Mouse (Mus musculus): ENCODE measurements around the gene Eif2ak1. TPM values are rescaled to one million over a fixed set of nuclear protein-coding genes. Genes with fewer than 3 reads are reported as not detected.
"Not testable (repeated sequence)": the region's sequence is repeated elsewhere in the genome, so short reads cannot be mapped to it uniquely, and the experiment has no call there.

Gene Eif2ak1
- total RNA-seq (2021): 10 to 100 TPM; 22.8 to 23.6 TPM
- long read RNA-seq, experiment 1, full-length matches to known transcripts: 22 of 25 reads
- long read RNA-seq, experiment 1, partial matches to known transcripts: 1 of 25 reads
- long read RNA-seq, experiment 1, other reads (novel, unspliced or antisense): 2 of 25 reads
- long read RNA-seq, experiment 2, full-length matches to known transcripts: 47 of 63 reads
- long read RNA-seq, experiment 2, partial matches to known transcripts: 3 of 63 reads
- long read RNA-seq, experiment 2, other reads (novel, unspliced or antisense): 13 of 63 reads

DNA sequence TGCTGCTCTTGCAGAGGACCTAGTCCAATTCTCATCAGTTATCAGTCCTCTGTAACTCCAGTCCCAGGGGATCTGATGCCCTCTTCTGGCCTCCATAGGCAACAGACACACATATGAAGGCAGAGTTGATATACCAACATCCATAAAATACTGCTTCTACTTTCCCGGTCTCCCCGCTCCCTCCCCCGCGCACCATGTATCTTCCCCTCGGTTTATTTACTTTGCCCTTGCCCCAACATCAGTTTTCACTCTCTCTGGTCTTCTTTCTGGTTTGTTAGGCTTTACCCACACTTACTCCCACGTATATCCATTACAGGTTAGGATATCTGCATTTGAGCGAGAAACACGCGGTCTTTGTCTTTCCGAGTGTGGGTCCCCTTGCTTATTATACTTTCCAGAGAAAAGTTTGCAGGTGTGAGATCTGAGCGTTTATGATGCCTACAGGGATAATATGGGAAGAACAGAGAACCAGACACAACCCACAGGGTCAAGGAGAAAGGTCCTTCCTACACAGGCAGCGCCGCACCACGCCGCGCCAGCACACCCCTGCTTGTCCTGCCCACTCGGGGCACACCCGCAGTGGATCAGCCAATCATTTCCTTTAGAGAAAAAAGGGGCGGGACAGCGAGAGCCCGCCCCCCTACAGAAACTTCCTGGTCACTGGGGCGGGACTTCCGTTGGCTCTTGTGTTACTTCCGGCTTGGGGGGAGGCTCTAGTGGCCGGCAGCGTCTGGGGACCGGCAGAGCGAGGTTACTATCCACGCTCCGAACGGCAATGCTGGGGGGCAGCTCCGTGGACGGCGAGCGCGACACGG is at the start of gene Eif2ak1:
Eif2ak1 (plus strand) TSS at position 673 of the 815 bp plus-strand sequence.
- DNase-seq: peak; percentile 92

DNA sequence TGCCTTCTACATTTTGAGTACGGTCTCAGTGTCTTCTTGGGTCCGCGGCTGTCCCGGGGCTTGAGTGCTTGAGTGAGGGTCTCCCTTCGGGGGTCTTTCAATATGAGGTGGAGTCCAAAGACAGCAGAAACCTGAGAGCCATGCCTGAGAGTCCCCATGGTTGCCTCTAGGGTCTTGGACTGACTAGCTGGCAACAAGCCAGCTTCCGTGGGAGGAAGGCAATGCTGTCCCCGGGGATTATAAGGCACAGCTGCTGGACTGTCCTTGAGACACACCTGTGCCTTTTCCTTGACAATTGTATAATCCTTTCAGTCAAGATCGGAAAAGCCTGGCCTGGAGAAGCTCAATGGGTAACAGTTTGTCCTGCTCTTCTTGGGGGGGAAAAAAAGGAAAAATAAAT is 35.6 kb upstream of the Eif2ak1 start:
- no peak for DNase-seq

DNA sequence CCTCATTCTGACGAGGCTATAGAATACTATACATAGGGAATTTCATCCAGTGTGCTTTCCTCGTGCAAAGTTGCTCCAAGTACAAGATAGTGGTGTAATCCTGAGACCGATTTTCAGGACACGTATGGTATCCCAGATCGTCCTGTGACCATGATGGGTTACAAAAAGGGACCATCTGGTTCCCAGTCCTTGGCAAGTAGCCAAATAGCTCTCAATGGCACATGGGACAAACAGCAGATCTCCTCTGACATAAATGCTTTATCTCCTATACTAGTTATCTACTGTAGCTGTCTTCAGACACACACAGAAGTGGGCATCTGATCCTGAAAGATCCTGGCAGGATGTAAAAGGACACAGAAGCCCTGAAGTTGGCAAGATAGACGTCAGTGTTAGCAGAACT is 32.2 kb upstream of the Eif2ak1 start:
- DNase-seq: no peak

- not testable (repeated sequence) for DNase-seq
Observed at GRCm38 (mm10) chr5:143801216-143801615, 16.4 kb upstream of the Eif2ak1 start.

GRCm38 (mm10) chr5:143804056-143804765 is 13.4 kb upstream of the Eif2ak1 start:
- DNase-seq: no peak

DNA sequence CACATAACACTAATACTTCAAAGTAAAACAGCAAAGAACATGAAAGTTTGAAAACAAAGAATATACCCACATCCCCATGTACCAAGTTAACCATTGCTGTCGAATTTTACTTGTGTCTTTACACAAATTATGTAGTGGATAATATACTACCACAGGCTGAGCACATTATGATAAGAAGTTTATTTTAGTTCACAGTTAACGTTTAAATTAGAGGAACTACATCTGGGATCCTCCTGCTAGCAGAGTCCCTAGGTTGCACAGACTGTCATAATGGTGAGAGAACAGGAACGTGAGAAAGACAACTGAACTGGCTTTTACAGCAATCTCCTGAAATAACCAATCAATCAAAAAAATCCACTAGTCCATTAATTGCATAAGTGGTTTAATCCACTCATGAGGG is 10.3 kb upstream of the Eif2ak1 start:
- DNase-seq: no peak

DNA sequence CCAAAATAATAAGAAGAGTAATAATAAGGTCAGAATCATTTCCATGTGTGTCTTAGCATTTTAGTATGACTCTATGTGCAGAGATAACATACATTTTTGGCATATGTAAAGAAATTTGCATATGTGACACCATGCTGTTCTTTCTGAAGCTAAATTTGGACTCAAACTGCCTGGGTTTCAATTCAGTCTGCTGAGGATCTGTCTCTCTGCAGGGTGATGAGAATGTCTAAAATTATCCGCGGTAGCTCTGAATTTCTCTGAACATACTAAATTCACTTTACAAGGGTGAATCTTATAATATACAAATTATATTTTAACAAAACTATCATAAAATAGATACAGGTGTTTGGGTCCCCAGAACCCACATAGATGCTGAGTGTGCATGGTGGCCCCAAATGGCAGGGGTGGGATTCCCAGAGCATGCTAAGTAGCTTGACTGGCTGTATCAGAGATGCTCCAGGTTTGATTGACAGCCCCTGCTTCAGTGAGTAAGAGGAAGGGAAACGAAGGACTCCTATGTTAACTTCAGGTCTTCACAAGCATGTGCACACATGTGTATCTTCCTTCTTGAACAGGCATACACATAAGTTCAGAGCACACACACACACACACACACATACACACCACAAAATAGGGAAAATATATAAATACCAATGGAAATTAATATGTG is 8.0 kb upstream of the Eif2ak1 start:
- no peak for DNase-seq

- DNase-seq: no peak
Observed at GRCm38 (mm10) chr5:143811653-143812052, 5.9 kb upstream of the Eif2ak1 start.

- DNase-seq: no peak
Observed at GRCm38 (mm10) chr5:143814626-143815025, 3.0 kb upstream of the Eif2ak1 start.

GRCm38 (mm10) chr5:143817931-143818311 is 333 bp downstream of the Eif2ak1 start:
- no peak for DNase-seq

DNA sequence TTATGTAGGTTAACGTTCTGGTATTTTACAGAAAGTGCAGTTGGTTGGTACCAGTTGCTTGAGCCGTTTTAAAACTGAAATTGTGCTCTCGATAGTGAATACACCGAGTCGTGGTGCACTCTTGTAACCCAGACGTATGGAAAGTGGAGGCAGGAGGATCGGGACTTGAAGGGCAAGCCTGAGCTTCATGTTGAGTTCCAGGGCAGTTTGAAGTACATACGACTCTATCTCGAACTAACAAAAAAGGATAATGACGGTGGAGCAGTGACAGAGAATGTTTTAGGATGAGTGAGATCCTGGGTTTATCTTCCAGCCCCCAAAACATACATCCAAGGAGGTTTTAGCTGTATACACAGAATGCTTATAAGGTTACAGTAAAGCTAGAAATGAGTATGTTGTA is 873 bp downstream of the Eif2ak1 start:
- no peak for DNase-seq

DNA sequence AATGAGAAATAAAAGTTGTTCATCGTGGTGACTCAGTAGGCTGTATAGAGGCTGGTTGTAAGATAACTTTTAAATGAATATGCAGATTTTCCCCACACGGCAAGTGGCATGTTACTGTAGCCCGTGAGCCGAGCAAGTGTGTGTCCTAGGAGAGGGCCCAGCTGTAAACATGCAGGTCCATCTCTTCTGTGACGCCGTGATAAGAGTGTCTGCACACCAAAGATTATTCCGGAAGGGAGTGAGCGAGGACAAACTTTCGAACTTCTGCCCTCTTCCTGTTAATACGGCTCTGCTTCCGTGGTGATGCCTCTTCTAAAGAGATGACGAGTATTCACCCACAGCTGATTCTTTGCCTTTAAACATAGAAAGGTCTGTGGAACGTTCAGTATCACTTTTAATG is 1.4 kb downstream of the Eif2ak1 start:
- DNase-seq: no peak

GRCm38 (mm10) chr5:143819906-143820660 is 2.5 kb downstream of the Eif2ak1 start:
- DNase-seq: no peak

GRCm38 (mm10) chr5:143820820-143821219 is 3.2 kb downstream of the Eif2ak1 start:
- DNase-seq: no peak

- no peak for DNase-seq
Observed at GRCm38 (mm10) chr5:143871547-143872169, 54.1 kb downstream of the Eif2ak1 start.

GRCm38 (mm10) chr5:143874571-143874970 is 57.0 kb downstream of the Eif2ak1 start:
- no peak for DNase-seq

DNA sequence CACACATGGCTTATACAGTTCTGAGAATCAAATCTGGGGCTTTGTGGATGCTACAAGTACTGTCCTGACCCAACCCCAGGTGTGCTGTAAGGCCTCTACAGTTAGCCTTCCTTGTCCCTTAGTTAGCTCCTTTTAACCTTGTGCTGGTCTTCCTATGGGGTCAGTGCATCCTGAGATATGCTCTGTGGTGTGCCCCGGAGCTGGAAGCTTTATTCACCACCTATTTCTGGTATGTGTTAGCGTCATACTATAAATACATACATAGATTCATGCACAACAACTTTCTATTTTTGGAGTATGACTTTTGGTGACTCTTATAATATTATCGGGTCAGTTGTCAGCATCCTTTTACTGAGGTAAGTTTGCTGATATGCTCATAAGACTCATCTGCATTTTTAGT is 67.7 kb downstream of the Eif2ak1 start:
- no peak for DNase-seq

- DNase-seq: no peak
Observed at GRCm38 (mm10) chr5:143890741-143891140, 73.2 kb downstream of the Eif2ak1 start.

DNA sequence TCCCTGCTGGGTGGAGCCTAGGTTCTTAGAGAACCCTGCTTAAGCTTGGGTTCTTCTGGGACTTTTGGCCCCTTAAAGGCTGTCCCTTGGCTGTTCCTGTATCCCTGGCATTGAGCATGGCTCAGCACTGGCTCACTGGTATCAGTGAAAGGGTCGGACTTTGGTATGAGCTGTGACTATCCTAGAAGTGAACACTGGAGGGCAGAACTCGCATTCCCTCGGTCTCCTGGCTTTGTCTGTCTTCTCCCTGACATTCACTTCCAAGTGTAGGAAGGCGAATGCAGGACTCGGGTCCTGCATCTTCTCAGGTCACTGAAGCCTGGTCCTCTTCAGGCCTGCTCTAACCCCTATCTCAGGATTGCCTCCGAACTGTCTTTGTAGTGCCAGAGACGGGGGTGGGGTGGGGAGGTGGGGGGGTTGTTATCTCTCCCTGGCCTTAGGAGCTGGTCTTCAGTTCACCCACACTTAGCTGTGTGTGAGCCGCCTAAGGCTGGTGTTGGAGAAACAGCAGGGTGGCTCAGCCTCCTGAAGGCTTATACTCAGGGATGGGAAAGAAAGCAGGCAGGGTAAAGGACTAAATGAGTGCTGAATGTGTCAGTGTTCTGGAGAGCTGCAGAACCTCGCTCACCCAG is 74.8 kb downstream of the Eif2ak1 start:
- DNase-seq: no peak

DNA sequence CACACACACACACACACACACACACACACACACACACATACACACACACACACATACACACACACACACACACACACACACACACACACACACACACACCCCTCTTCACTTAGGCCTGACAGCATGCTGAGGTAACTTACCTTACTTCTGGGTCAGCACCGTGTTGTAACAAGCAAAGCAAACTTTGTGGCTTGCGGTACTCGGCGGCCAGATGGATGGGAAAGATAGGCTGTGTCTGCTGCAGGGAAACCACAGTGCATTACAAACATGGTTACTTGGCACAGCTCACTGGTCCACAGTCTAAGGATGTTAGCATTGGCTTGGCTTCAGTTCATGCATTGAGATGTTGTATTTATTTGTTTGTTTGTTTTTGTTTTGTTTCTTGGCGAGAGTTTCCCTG is 75.8 kb downstream of the Eif2ak1 start:
- no peak for DNase-seq
